Mouse (Mus musculus): ENCODE measurements around the gene Gm10352.
"Not testable (repeated sequence)": the region's sequence is repeated elsewhere in the genome, so short reads cannot be mapped to it uniquely, and the experiment has no call there.

Gene Gm10352

GRCm38 (mm10) chrY:2900689-2901088 lies at the start of gene Gm10352:
Gm10352 (plus strand) TSS chrY:2900989.
- DNase-seq, result not testable (repeated sequence)

GRCm38 (mm10) chrY:2932282-2932681 lies 31.5 kb downstream of the Gm10352 start, which contains the start of gene Gm29289:
Gm29289 (plus strand) TSS chrY:2932582.
- DNase-seq, result not testable (repeated sequence)
